Mouse (Mus musculus): ENCODE measurements around the gene Bcar3. TPM values are rescaled to one million over a fixed set of nuclear protein-coding genes. Genes with fewer than 3 reads are reported as not detected.

The Bcar3 gene
- total RNA-seq, 2 experiments from 2014 or later, result 8.0 to 9.0 TPM

Small RNA genes lying within 50 kb of the gene (microRNA-seq; reads per million reads assigned to microRNA genes)
- gene Mir760, result 46.0 to 2,529 reads per million in 2 experiments
- 0 to 0.27 reads per million in 2 experiments for gene Mir7657

Other genes starting within 250 kb of the Bcar3 start
- 1 to 10 TPM; 4.2 to 4.3 TPM for gene Abca4, start 249.7 kb upstream of the Bcar3 start, total RNA-seq (2021)
- gene Gclm, start 48.6 kb upstream of the Bcar3 start, total RNA-seq (2021), result 10 to 100 TPM; 57.2 to 61.6 TPM
- gene Dnttip2, start 19.7 kb upstream of the Bcar3 start, total RNA-seq (2021), result 10 to 100 TPM; 23.9 to 24.1 TPM

Measured in heart, postnatal 14 days (tissue).